26 mouse cellular contexts compared by ENCODE assay signal in genomic region chr4:133511050-133511449, GRCm38 (mm10). TPM values are rescaled to one million over a fixed set of nuclear protein-coding genes. Genes with fewer than 3 reads are reported as not detected.
"Had no signal": no experiment of that assay in that cellular context is flagged by ENCODE, and none has a peak within 500 bp of the region (broad histone marks: within the 10 kb centered on the region; RNA-seq: fewer than 3 reads in every experiment).

No protein-coding gene starts in this region.

- H3K9ac ChIP-seq: limb, embryonic 12.5 days; limb, embryonic 15.5 days; liver, embryonic 14.5 days; liver, postnatal 0 days; lung, embryonic 14.5 days; midbrain, embryonic 12.5 days; neural tube, embryonic 13.5 days had no signal

- H3K4me3 ChIP-seq: limb, embryonic 12.5 days; limb, embryonic 15.5 days; midbrain, embryonic 12.5 days; myocyte; neural tube, embryonic 13.5 days had no signal

- H3K4me1 ChIP-seq: limb, embryonic 12.5 days; limb, embryonic 15.5 days; midbrain, embryonic 12.5 days; neural tube, embryonic 13.5 days had no signal

- DNase-seq: kidney, postnatal 14 days; kidney, postnatal 4 days; left cerebral cortex, postnatal 4 days; liver, postnatal 0 days; lung, embryonic 14.5 days; retina, postnatal 1 day; thymus, adult 18-20 months; thymus, postnatal 36 days had no signal

- ATAC-seq: liver, postnatal 0 days; lung, postnatal 0 days; midbrain, embryonic 16.5 days had no signal

- H3K9me3 ChIP-seq: limb, embryonic 12.5 days; limb, embryonic 15.5 days; neural tube, embryonic 13.5 days had no signal

- H3K27ac ChIP-seq: limb, embryonic 12.5 days; limb, embryonic 15.5 days; liver, embryonic 14.5 days; macrophage; midbrain, embryonic 12.5 days; neural tube, embryonic 13.5 days had no signal

- H3K36me3 ChIP-seq: limb, embryonic 12.5 days; limb, embryonic 15.5 days; midbrain, embryonic 12.5 days; neural tube, embryonic 13.5 days had no signal

RNA-seq across cellular contexts. Expression of gene Kdf1, which starts 7.7 kb away (rescaled TPM):
- total RNA-seq: layer of hippocampus, postnatal 14 days; left cerebral cortex, postnatal 14 days; megakaryocyte, adult 5-6 weeks; monocyte, adult 5-6 weeks; neutrophil, adult 5-6 weeks had no signal
- polyA plus RNA-seq: macrophage had no signal

RNA-seq across cellular contexts. Expression of gene Trnp1, which starts 12.7 kb away (rescaled TPM):
- total RNA-seq: megakaryocyte, adult 5-6 weeks; monocyte, adult 5-6 weeks; neutrophil, adult 5-6 weeks had no signal
- polyA plus RNA-seq: liver, postnatal 0 days had no signal

RNA-seq across cellular contexts. Expression of gene Tent5b, which starts 31.1 kb away (rescaled TPM):
- total RNA-seq: layer of hippocampus, adult 18-20 months; left cerebral cortex, postnatal 14 days; left cerebral cortex, postnatal 4 days; megakaryocyte, adult 5-6 weeks; monocyte, adult 5-6 weeks had no signal
- polyA plus RNA-seq: liver, embryonic 11.5 days; macrophage had no signal

RNA-seq across cellular contexts. Expression of gene Nr0b2, which starts 42.1 kb away (rescaled TPM):
- total RNA-seq: layer of hippocampus, adult 18-20 months; layer of hippocampus, postnatal 14 days; left cerebral cortex, adult 8-10 months; left cerebral cortex, postnatal 14 days; left cerebral cortex, postnatal 4 days; monocyte, adult 5-6 weeks; neutrophil, adult 5-6 weeks had no signal
- polyA plus RNA-seq: limb, embryonic 12.5 days; limb, embryonic 15.5 days; lung, embryonic 14.5 days; macrophage; midbrain, embryonic 12.5 days; midbrain, embryonic 16.5 days; myocyte; neural tube, embryonic 13.5 days; urinary bladder, adult 2 months had no signal
